Mouse (Mus musculus): ENCODE measurements at regions not wholly inside any gene's neighbourhood (a gene's known extent, or its start where the extent isn't known, plus 50 kb on each side); places are given as distances from the start of the nearest gene placed in this dataset.

GRCm38 (mm10) chr17:15199235-15199634, 157.9 kb upstream of the Gm3448 start:
- Histone ChIP-seq H3K4me3 (ENCODE audit: insufficient read depth, low read length) (no peak overlapping the region), H3K4me1 (ENCODE audit: control insufficient read depth, insufficient read depth, low read length) (no peaks in the 10 kb centered on the region), H3K27ac (ENCODE audit: insufficient read depth, low read length) (no peak overlapping the region)
- TF ChIP-seq CTCF (IDR thresholded peaks at IDR 0.05; ENCODE audit: borderline replicate concordance, insufficient read depth, low read length) (no peak), POLR2A (IDR thresholded peaks at IDR 0.05; ENCODE audit: low read depth, low read length) (no peak)

- no peaks in the 10 kb centered on the region for H3K4me1 ChIP-seq (ENCODE audit: control insufficient read depth, insufficient read depth, low read length)
- H3K27ac ChIP-seq (ENCODE audit: insufficient read depth, low read length) = no peak overlapping the region
- H3K4me3 ChIP-seq (ENCODE audit: insufficient read depth, low read length) = no peak overlapping the region
- TF ChIP-seq CTCF (IDR thresholded peaks at IDR 0.05; ENCODE audit: borderline replicate concordance, insufficient read depth, low read length) (no peak), POLR2A (IDR thresholded peaks at IDR 0.05; ENCODE audit: low read depth, low read length) (no peak)
Measured at GRCm38 (mm10) chr17:15197361-15197760, 156.0 kb upstream of the Gm3448 start.

DNA sequence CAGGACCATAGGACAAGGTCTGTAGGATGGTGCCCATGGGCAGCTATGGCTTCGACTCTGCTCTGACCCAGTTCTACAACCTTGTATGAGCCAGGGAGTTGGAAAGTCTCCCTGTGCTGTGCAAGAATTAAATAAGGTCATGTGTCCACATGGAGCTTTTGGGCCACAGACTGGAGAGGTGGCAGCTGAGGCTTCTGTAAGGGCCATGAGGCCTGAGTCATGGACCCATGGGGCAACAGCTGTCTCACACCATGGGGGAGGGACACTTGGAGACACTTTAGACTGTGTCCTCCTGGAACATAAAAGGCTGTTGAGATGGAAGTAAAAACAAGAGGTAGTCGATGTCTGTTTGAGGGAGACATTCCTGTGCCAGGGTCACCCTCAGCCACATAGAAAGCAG, 154.5 kb upstream of the Gm3448 start:
- Histone ChIP-seq H3K4me3 (ENCODE audit: insufficient read depth, low read length) (no peak overlapping the region), H3K4me1 (ENCODE audit: control insufficient read depth, insufficient read depth, low read length) (no peaks in the 10 kb centered on the region), H3K27ac (ENCODE audit: insufficient read depth, low read length) (no peak overlapping the region)
- no peak for TF ChIP-seq POLR2A (IDR thresholded peaks at IDR 0.05; ENCODE audit: low read depth, low read length)
- no peak for TF ChIP-seq CTCF (IDR thresholded peaks at IDR 0.05; ENCODE audit: borderline replicate concordance, insufficient read depth, low read length)

- H3K4me3 ChIP-seq (ENCODE audit: insufficient read depth, low read length) = no peak overlapping the region
- TF ChIP-seq CTCF (IDR thresholded peaks at IDR 0.05; ENCODE audit: borderline replicate concordance, insufficient read depth, low read length) = no peak
- TF ChIP-seq POLR2A (IDR thresholded peaks at IDR 0.05; ENCODE audit: low read depth, low read length) = no peak
- H3K27ac ChIP-seq (ENCODE audit: insufficient read depth, low read length) = no peak overlapping the region
- H3K4me1 ChIP-seq (ENCODE audit: control insufficient read depth, insufficient read depth, low read length) = no peaks in the 10 kb centered on the region
Measured at GRCm38 (mm10) chr17:15194894-15195461, 153.6 kb upstream of the Gm3448 start.

DNA sequence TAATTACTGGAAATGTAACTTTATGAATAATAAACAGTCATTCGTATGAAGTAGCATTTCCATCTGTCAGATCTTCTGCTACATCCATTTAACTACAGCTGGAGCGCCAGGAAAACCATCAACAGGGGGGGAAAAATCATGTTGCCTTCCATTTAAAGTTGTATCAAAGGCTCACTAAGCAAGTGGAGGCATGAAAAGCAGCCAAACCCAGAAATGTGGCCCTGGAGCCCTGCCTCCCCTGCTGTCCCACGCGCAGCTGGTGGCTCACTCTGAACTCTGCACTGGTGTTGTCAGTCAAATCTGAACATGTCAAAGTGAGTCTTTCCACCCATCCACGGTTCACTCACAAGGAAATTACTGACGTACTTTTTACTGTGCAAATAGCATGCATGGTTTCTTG, 152.5 kb upstream of the Gm3448 start:
- no peak overlapping the region for H3K4me3 ChIP-seq (ENCODE audit: insufficient read depth, low read length)
- H3K27ac ChIP-seq (ENCODE audit: insufficient read depth, low read length) = no peak overlapping the region
- no peak for TF ChIP-seq CTCF (IDR thresholded peaks at IDR 0.05; ENCODE audit: borderline replicate concordance, insufficient read depth, low read length)
- TF ChIP-seq POLR2A (IDR thresholded peaks at IDR 0.05; ENCODE audit: low read depth, low read length) = no peak
- no peaks in the 10 kb centered on the region for H3K4me1 ChIP-seq (ENCODE audit: control insufficient read depth, insufficient read depth, low read length)

GRCm38 (mm10) chr17:15192840-15193239, 151.5 kb upstream of the Gm3448 start:
- no peak overlapping the region for H3K4me3 ChIP-seq (ENCODE audit: insufficient read depth, low read length)
- TF ChIP-seq POLR2A (IDR thresholded peaks at IDR 0.05; ENCODE audit: low read depth, low read length) (no peak), CTCF (IDR thresholded peaks at IDR 0.05; ENCODE audit: borderline replicate concordance, insufficient read depth, low read length) (no peak)
- no peak overlapping the region for H3K27ac ChIP-seq (ENCODE audit: insufficient read depth, low read length)
- H3K4me1 ChIP-seq (ENCODE audit: control insufficient read depth, insufficient read depth, low read length) = no peaks in the 10 kb centered on the region

GRCm38 (mm10) chr17:15185217-15185616, 143.9 kb upstream of the Gm3448 start:
- Histone ChIP-seq H3K27ac (ENCODE audit: insufficient read depth, low read length) (no peak overlapping the region), H3K4me1 (ENCODE audit: control insufficient read depth, insufficient read depth, low read length) (no peaks in the 10 kb centered on the region), H3K4me3 (ENCODE audit: insufficient read depth, low read length) (no peak overlapping the region)
- no peak for TF ChIP-seq POLR2A (IDR thresholded peaks at IDR 0.05; ENCODE audit: low read depth, low read length)
- no peak for TF ChIP-seq CTCF (IDR thresholded peaks at IDR 0.05; ENCODE audit: borderline replicate concordance, insufficient read depth, low read length)

DNA sequence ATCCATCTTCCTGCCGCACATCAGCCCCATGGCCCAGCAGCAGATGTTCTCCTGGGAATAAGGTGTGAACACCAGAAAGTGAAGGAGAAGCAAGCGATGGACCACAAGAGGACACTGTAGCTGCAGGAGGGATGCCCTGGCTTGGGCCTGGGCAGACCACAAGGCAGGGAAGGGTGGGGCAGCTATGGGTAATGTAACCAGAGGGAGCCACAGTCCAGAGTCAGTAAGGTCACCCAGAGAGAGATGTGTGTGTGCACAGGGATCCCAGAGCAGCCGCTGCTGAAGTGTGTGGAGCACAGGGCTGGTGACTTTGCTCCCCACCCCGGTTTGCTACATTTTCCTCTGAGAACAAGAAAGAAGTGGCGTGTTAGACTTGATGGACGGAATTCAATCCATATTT, 142.5 kb upstream of the Gm3448 start:
- no peak overlapping the region for H3K4me3 ChIP-seq (ENCODE audit: insufficient read depth, low read length)
- H3K4me1 ChIP-seq (ENCODE audit: control insufficient read depth, insufficient read depth, low read length) = no peaks in the 10 kb centered on the region
- TF ChIP-seq POLR2A (IDR thresholded peaks at IDR 0.05; ENCODE audit: low read depth, low read length) (no peak), CTCF (IDR thresholded peaks at IDR 0.05; ENCODE audit: borderline replicate concordance, insufficient read depth, low read length) (no peak)

GRCm38 (mm10) chr17:15182105-15182504, 140.8 kb upstream of the Gm3448 start:
- Histone ChIP-seq H3K27ac (ENCODE audit: insufficient read depth, low read length) (no peak overlapping the region), H3K4me3 (ENCODE audit: insufficient read depth, low read length) (no peak overlapping the region), H3K4me1 (ENCODE audit: control insufficient read depth, insufficient read depth, low read length) (no peaks in the 10 kb centered on the region)
- TF ChIP-seq CTCF (IDR thresholded peaks at IDR 0.05; ENCODE audit: borderline replicate concordance, insufficient read depth, low read length) (no peak), POLR2A (IDR thresholded peaks at IDR 0.05; ENCODE audit: low read depth, low read length) (no peak)

More for the DNA sequence above, 142.5 kb upstream of the Gm3448 start:
- H3K27ac ChIP-seq (ENCODE audit: insufficient read depth, low read length) = no peak overlapping the region

DNA sequence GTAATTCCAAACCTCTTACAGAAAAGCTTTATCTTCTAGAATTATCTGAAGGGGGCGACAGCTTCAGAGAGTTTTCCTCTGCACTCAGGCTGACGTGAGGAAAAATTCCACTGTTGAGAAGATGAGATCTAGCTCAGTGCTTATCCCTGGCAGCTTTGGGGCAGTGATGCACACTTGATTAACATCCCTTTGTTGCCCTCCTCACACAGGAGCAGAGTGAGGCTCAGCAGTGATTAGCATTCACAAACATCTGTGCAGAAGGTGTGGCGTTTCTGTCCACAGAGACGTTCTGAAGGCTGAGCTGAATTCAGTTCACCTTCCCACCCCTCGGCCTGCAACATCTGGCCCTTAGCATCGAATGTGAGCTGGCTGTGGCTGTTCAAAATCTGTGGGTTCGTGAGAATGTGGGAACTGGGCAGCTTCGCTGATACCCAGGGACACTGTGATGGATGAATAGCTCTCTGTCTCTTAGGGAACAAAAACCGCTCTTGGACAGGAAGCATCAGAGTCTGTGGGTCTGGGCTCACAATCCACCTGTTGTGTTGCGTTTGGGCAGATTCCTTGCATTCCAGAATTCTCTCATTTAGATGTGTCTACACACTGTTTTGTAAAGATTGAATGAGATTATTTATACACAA, 139.0 kb upstream of the Gm3448 start:
- Histone ChIP-seq H3K4me1 (ENCODE audit: control insufficient read depth, insufficient read depth, low read length) (no peaks in the 10 kb centered on the region), H3K27ac (ENCODE audit: insufficient read depth, low read length) (no peak overlapping the region), H3K4me3 (ENCODE audit: insufficient read depth, low read length) (no peak overlapping the region)
- no peak for TF ChIP-seq CTCF (IDR thresholded peaks at IDR 0.05; ENCODE audit: borderline replicate concordance, insufficient read depth, low read length)
